Mouse (Mus musculus) cerebellum, adult 2 months (tissue): ENCODE measurements around the gene Hist1h2bl. TPM values are rescaled to one million over a fixed set of nuclear protein-coding genes. Genes with fewer than 3 reads are reported as not detected.
"Not testable (repeated sequence)": the region's sequence is repeated elsewhere in the genome, so short reads cannot be mapped to it uniquely, and the experiment has no call there.

Experiments used
- DNase-seq, 2 experiments: peaks; one replicate each; pipeline ENCODE4 v3.0.0; 2021
- H3K27ac ChIP-seq: fragments of 200-500 bp; 2 replicates; pipeline ENCODE4 v1.5.1; 2012; ENCODE audit warnings: low read length, control low read depth, inconsistent platforms; ENCODE audit not compliant: insufficient read depth
- H3K27me3 ChIP-seq: fragments of 200-500 bp; 2 replicates; pipeline ENCODE4 v1.6.1; 2012; ENCODE audit warnings: inconsistent platforms, mild to moderate bottlenecking, low read length, moderate library complexity; ENCODE audit not compliant: control insufficient read depth, insufficient read depth
- H3K4me1 ChIP-seq: fragments of 200-500 bp; 2 replicates; pipeline ENCODE4 v1.6.1; 2011; ENCODE audit warnings: low read length; ENCODE audit not compliant: control insufficient read depth, insufficient read depth
- H3K4me3 ChIP-seq: fragments of 200-500 bp; replicated peaks from 2 replicates; pipeline ENCODE3; 2011; ENCODE audit warnings: mild to moderate bottlenecking, low read depth, low read length, control low read depth; ENCODE audit not compliant: insufficient read depth
- CTCF ChIP-seq: fragments of 200-500 bp; IDR thresholded peaks from 2 replicates; pipeline ENCODE4 v1.5.1; 2011; ENCODE audit warnings: low read depth, mild to moderate bottlenecking, control low read depth, low read length, moderate library complexity, borderline replicate concordance; ENCODE audit not compliant: insufficient read depth
- POLR2A ChIP-seq: fragments of 200-500 bp; IDR thresholded peaks from 2 replicates; pipeline ENCODE4 v1.6.1; 2011; ENCODE audit warnings: low read length, control low read depth, borderline replicate concordance; ENCODE audit not compliant: insufficient read depth
- WGBS: fragments of 180-500 bp; shearing (Covaris S2); methylation state at CpG from one replicate; pipeline ENCODE4 v1.1.7; 2018; 5-methylcytosine and 5-hydroxymethylcytosine counted together
- polyA plus RNA-seq: library from polyadenylated mRNA; depleted of rRNA; stranded (reverse); fragments of >200 nt; gene quantifications from 2 replicates; pipeline ENCODE4 v1.2.3, GENCODE M21; 2012

The Hist1h2bl gene
- polyA plus RNA-seq, 1 experiment: not detected

DNA sequence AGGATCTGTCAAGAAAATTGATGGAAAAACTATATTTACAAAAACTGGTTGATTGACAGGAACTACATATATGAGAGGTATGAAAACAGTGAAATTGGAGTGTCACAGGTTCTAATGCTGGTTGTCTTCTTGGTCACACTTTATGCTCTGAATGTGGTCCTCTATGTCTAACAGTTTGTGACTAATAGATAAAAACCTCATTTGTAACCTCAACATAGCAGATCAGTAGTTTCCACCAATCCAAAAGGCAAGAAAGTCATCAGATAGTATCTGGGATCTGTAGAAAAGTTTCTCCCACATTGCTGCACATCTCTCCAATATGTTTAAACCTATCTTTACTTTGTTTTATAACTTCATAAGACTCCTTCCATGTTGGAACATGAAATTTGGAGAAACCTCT, 35.5 kb upstream of the Hist1h2bl start:
- Histone ChIP-seq H3K27ac (no peak overlapping the region), H3K27me3 (no peaks in the 10 kb centered on the region), H3K4me1 (no peaks in the 10 kb centered on the region), H3K4me3 (no peak overlapping the region)
- TF ChIP-seq POLR2A (no peak), CTCF (no peak)
- DNase-seq: no peak

DNA sequence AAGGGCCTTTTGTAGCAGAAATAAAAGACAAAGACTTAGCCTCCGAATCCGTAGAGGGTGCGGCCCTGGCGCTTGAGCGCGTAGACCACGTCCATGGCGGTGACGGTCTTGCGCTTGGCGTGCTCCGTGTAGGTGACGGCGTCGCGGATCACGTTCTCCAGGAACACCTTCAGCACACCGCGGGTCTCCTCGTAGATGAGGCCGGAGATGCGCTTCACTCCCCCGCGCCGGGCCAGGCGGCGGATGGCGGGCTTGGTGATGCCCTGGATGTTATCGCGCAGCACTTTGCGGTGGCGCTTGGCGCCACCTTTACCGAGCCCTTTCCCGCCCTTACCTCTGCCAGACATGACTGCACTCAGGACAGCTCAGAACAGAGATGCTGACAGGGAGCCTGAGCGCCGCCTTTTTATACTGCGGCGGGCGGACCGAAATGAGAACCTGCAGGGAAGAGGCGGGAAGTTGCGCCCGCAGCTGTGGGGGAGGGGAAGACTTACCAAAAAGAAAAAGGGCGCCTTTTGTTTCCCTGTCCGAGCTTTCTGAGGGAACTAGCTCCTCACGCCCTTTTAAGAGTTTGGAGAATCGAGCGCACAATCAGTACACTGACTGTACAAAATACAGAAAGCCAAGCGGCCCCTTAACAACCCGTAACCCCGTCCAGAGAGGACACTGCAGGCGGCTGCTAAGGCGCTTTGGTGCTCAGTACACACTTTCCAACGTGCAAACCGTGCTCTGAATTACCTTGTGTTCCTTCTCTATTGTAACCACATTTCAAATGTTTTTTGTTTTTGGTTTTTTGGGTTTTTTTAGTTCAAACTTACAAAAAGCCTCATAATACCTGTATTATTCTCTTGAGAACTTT, 34.4 kb upstream of the Hist1h2bl start, which contains the start of gene Hist1h4k:
TSS of gene Hist1h4k (minus strand) at position 347 of the 859 bp plus-strand sequence.
- WGBS: under 1% methylated on average over 50 of the region's 56 CpGs
- peak; percentile 95 for DNase-seq
- Histone ChIP-seq H3K4me3 (peak within 1 kb of the TSS; percentile 59), H3K27ac (peak within 1 kb of the TSS; percentile 41; the same call in 1 of the 2 replicates)
- H3K27me3 ChIP-seq, H3K4me1 ChIP-seq: not testable (repeated sequence)
- TF ChIP-seq POLR2A: peak; percentile 89; the same call in 1 of the 2 replicates

DNA sequence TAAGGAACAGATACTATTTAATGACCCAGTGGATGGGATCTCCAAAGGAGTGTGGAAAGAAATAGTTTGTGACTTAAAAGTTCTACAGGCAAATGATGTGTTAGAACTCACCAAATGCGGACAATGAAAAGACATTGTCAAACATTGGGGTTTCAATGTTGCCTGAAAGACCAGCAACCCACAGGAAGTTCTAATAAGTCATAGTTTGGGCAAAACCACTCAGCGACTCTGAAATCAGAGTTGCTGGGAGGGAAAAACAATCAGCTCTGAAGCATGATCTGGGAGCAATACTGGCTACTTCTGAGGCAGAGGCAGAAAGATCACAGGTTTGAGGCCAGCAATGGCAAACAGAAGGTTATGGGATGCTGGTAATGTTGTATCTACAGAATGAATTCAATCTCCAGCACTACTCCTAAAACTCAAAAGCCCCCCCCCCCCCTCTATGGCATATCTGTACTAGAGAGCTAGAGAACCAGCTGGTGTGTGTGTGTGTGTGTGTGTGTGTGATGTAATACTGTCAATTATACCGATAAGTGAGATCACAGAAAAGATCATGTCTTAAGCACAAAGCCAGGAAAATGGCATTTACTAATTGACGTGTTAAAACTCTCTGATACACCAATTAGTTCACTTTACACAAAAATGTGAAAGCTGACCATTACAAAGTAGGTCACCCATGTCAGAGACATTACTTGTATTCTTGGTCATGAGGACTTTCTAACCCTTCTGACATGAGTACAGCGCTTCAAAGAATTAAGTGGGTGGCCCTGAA, 33.6 kb upstream of the Hist1h2bl start:
- no peak overlapping the region; the same call in 1 of the 2 replicates for H3K27ac ChIP-seq
- no peaks in the 10 kb centered on the region for H3K27me3 ChIP-seq
- no peaks in the 10 kb centered on the region for H3K4me1 ChIP-seq
- TF ChIP-seq CTCF: no peak
- no peak for TF ChIP-seq POLR2A
- no peak for DNase-seq
- WGBS: 15% methylated on average over 5 of the region's 5 CpGs
- peak overlapping the region; percentile 48 for H3K4me3 ChIP-seq

DNA sequence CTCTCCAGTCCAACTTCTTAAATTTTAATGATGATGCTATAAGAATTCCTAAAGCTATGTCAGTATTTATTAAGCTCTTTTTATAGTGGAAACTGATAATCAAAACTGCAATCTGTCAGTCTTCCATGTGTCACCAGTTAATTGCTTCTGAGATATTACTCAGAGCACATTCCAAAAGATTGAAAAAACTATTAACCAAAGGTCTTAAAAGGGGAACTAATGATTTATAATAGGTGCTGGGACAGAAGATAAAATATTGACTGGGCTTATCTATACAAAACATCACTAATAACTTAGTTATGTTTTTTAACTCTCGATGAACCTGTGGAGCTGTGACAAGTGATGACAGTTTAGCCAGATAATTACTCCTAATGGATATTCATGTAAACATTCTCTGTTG, 29.1 kb upstream of the Hist1h2bl start:
- no peak overlapping the region for H3K4me3 ChIP-seq
- H3K4me1 ChIP-seq: no peaks in the 10 kb centered on the region
- WGBS: 97% methylated on average over 1 of the region's 1 CpGs
- no peaks in the 10 kb centered on the region for H3K27me3 ChIP-seq
- H3K27ac ChIP-seq: no peak overlapping the region
- TF ChIP-seq POLR2A (no peak), CTCF (no peak)
- DNase-seq: no peak

DNA sequence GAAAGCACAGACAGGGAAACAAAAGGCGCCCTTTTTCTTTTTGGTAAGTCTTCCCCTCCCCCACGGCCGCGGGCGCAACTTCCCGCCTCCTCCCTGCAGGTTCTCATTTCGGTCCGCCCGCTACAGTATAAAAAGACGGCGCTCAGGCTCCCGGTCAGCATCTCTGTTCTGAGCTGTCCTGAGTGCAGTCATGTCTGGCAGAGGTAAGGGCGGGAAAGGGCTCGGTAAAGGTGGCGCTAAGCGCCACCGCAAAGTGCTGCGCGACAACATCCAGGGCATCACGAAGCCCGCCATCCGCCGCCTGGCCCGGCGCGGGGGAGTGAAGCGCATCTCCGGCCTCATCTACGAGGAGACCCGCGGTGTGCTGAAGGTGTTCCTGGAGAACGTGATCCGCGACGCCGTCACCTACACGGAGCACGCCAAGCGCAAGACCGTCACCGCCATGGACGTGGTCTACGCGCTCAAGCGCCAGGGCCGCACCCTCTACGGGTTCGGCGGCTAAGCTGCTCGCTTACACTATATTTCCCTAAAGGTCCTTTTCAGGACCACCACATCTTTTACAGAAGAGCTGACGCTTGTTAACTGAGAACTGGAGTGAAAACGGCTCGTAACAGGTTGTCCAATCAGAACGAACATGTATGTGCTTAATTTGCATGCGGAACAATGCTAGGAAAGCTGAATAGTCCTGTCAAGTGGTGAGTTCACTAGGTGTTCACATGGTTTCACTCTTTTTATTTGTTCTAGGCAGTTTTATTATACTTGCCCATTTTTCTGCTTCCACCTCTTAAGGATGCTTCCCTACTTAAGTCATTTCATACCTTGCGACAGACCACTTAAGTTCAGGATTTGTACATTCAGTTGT, 19.2 kb upstream of the Hist1h2bl start, which contains the start of gene Hist1h4j:
TSS of gene Hist1h4j (plus strand) at position 159 of the 862 bp plus-strand sequence.
- DNase-seq: peak; percentile 80 to 81
- TF ChIP-seq POLR2A: peak; percentile 74; the same call in 1 of the 2 replicates
- under 1% methylated on average over 48 of the region's 56 CpGs for WGBS
- H3K27me3 ChIP-seq, H3K4me1 ChIP-seq, H3K27ac ChIP-seq: not testable (repeated sequence)
- peak within 1 kb of the TSS; percentile 35 for H3K4me3 ChIP-seq

DNA sequence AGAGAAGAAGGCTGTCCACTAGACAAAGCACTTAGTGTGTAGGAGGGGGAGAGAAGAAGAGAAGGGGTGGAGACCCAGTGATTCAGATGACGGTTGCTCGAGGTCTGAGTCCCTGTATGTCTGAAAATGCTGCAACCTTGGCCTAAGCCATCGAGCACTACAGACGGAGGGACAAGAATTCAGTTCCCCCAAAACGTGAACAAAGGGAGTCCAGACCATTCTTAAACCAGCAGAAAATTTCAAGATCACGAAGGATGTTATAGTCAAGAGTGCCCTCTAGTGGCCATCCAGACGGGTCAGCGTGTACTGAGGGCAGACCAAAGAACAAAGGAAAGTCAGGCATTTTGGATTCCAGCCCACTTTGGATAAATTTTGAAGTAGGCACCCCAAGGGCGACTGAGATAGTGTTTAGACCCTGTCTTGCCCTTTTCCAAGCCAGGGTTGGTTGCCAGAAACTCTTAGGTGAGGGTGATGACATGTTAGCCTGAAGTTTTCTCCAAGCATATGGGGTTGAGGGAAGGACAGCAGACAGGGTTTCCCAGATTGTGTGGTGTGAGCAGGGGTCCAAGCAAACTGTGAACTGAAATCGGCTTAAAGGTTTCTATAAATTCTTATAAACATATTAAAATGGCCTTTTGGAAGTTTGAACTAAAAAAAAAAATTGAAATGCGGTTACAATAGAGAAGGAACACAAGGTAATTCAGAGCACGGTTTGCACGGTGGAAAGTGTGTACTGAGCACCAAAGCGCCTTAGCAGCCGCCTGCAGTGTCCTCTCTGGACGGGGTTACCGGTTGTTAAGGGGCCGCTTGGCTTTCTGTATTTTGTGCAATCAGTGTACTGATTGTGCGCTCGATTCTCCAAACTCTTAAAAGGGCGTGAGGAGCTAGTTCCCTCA, 18.3 kb upstream of the Hist1h2bl start:
- peak; percentile 84 for TF ChIP-seq CTCF
- TF ChIP-seq POLR2A: no peak
- Histone ChIP-seq H3K4me1 (no peaks in the 10 kb centered on the region), H3K27ac (no peak overlapping the region), H3K27me3 (no peaks in the 10 kb centered on the region; the same call in 1 of the 2 replicates), H3K4me3 (peak overlapping the region; percentile 35)
- under 1% methylated on average over 21 of the region's 21 CpGs for WGBS
- peak; percentile 75 to 85 for DNase-seq

DNA sequence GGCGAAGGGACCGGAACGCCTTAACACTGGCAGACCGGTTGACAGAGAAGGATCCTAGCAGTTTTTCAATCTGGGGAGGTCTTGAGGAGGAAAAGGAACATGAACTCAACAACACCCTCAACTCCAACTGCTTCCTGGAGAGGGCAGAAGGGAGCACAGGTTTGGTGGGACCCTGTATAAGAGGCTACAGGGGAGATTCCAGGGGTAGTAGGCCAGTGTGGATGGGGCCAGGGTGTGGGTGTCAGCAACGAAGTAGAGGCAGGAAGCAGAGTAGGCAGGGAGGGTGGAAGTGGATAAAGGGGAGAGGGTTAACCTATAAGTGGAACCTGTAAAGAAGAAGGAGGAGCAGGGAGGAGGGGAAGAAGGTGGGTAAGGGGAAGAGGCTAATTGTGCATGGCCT, 17.5 kb upstream of the Hist1h2bl start:
- Histone ChIP-seq H3K27ac (no peak overlapping the region), H3K27me3 (no peaks in the 10 kb centered on the region; the same call in 1 of the 2 replicates), H3K4me1 (no peaks in the 10 kb centered on the region), H3K4me3 (no peak overlapping the region)
- TF ChIP-seq POLR2A (no peak), CTCF (no peak)
- 84% methylated on average over 5 of the region's 5 CpGs for WGBS
- no peak for DNase-seq
